Mouse (Mus musculus): ENCODE measurements around the gene Dusp16.

The Dusp16 gene

GRCm38 (mm10) chr6:134793046-134793806 lies 801 bp upstream of the Dusp16 start:
- DNase-seq (ENCODE audit: extremely low read depth, low read depth, low spot score), result no peak

- DNase-seq (ENCODE audit: extremely low read depth, low read depth, low spot score), result no peak
These were observed 940 bp downstream of the Dusp16 start for GRCm38 (mm10) chr6:134791251-134792118.

DNA sequence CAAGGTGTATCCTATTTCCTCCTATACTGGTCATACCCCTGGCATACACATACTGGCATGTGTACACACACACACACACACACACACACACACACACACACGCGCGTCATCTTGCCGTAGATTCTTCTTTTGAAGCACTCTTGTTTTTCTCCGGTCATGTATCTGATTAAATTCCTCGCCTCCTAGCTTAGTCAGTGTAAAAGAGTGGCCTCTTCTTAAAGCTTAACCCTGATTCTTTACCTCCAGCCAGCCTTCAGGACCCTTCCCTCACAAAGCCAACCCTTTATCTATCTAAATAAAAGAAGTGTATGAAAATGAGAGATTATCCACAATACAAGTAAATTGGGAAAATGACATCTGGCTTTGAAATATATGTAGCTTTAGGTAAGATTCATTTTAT lies 3.3 kb downstream of the Dusp16 start:
- no peak for DNase-seq (ENCODE audit: extremely low read depth, low read depth, low spot score)

GRCm38 (mm10) chr6:134786426-134786825 lies 6.0 kb downstream of the Dusp16 start:
- no peak for DNase-seq (ENCODE audit: extremely low read depth, low read depth, low spot score)

GRCm38 (mm10) chr6:134782900-134783299 lies 9.5 kb downstream of the Dusp16 start:
- no peak for DNase-seq (ENCODE audit: extremely low read depth, low read depth, low spot score)

GRCm38 (mm10) chr6:134781494-134781913 lies 10.9 kb downstream of the Dusp16 start:
- no peak for DNase-seq (ENCODE audit: extremely low read depth, low read depth, low spot score)

- no peak for DNase-seq (ENCODE audit: extremely low read depth, low read depth, low spot score)
These were observed 12.4 kb downstream of the Dusp16 start for GRCm38 (mm10) chr6:134780024-134780423.

DNA sequence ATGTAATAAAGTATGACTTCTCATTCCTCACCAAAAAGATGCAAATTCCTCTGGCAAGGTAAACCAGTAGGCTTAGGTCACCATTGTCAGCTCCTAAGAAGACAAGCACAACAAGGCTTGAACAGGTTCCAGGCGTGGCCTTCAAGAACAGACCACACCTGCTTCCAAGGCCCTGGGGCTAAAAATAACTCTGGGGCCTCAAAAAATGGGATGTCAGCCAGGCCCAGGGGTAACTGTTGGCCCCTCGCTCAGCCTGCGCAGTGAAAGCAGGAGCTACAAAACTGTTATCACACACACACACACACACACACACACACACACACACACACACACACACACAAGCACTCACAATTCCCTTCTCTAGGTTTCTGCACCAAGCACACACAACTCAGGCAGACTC lies 18.5 kb downstream of the Dusp16 start:
- DNase-seq (ENCODE audit: extremely low read depth, low read depth, low spot score), result no peak

- no peak for DNase-seq (ENCODE audit: extremely low read depth, low read depth, low spot score)
These were observed 19.0 kb downstream of the Dusp16 start for GRCm38 (mm10) chr6:134773292-134773893.

- no peak for DNase-seq (ENCODE audit: extremely low read depth, low read depth, low spot score)
These were observed 22.1 kb downstream of the Dusp16 start for GRCm38 (mm10) chr6:134770339-134770738.

GRCm38 (mm10) chr6:134764441-134765061 lies 27.9 kb downstream of the Dusp16 start:
- no peak for DNase-seq (ENCODE audit: extremely low read depth, low read depth, low spot score)

- DNase-seq (ENCODE audit: extremely low read depth, low read depth, low spot score), result no peak
These were observed 29.0 kb downstream of the Dusp16 start for GRCm38 (mm10) chr6:134763436-134763835.

DNA sequence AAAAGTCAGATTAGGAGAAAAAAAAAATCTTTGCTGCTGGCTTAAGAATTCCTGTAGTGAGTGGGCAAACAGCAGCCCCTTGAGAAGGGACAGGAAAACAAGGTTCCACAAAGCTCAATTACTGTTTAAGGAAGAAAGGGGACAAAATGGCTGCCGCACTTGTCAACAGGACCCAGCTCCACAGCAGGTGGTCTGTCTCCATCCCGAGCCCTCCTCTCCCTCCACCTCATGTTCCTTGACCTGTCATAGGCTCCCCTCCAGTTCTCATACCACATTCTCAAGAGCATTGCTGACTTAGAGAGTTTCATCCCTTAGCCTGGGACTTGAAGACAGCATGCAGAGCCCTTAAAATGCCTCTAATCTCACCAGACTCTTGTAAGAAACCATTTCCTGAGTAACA lies 30.6 kb downstream of the Dusp16 start:
- no peak for DNase-seq (ENCODE audit: extremely low read depth, low read depth, low spot score)

GRCm38 (mm10) chr6:134760926-134761544 lies 31.4 kb downstream of the Dusp16 start:
- no peak for DNase-seq (ENCODE audit: extremely low read depth, low read depth, low spot score)

GRCm38 (mm10) chr6:134756058-134756457 lies 36.4 kb downstream of the Dusp16 start:
- DNase-seq (ENCODE audit: extremely low read depth, low read depth, low spot score), result no peak

- no peak for DNase-seq (ENCODE audit: extremely low read depth, low read depth, low spot score)
These were observed 38.6 kb downstream of the Dusp16 start for GRCm38 (mm10) chr6:134753858-134754257.

DNA sequence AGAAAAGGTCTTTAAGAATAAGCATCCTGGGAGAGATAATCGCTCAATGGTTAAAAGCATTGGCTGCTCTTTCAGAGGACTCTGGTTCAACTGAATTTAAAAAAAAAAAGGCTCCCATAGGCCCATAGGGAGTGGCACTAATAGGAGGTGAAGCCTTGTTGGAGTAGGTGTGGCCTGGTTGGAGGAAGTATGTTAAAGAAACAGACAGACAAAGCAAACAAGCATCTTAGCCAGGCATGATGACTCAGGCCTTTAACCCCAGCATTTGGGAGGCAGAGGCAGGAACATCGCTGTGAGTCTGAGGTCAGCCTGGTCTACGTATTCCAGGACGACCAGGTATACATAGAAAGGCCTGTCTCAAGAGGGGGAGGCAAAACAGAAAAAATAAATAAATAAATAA lies 39.0 kb downstream of the Dusp16 start:
- DNase-seq (ENCODE audit: extremely low read depth, low read depth, low spot score), result no peak

DNA sequence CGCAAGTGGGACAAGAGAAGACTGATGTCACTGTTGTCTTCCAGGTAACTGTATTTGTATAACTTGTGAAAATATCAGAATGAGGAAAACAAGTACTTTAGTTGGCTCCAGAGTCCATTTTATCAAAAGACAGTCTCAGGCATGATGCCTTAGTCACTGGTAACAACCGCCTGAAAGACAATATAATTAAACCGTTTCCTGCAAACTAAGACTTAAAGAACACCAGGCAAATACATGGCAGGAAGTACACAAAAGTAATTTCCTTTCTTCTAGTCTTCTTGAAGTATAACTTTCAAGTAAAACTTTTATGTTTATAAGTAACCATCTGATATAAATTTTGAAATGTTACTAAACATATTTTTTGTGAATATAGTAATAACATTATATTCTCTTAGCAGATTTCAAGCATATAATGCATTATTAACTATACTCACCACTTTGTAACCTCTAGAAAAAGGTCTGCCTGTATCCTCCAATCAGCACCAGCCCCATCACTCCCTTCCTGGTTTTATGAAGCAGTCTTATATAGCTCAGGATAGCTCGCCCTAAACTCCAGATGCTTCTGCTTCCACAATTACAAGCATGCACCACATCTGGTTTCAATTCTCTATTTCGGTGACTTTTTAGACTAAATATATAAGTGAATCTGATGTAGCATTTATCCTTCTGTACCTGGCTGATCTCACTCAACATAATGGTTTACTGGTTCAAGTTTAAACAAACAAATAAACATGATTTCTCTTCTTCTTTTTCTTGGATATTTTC lies 40.4 kb downstream of the Dusp16 start:
- no peak for DNase-seq (ENCODE audit: extremely low read depth, low read depth, low spot score)

DNA sequence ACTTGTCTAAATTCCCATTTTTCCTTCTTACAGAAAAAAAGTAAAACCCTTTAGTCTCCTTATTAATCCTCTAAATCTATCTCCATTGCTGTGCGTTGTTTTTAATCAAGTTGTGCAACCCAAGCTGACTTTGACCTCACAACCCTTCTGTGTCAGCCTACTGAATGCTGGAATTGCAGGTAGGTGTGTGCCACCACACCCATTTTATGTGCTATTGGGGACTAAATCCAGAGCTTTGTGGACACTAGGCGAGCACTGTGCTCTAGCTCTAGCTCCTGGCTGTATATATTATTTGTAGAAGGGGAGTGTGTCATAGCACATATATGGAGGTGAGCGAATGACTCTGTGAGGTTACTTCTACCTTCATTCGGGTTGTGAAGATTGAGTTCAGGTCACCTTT lies 41.3 kb downstream of the Dusp16 start:
- no peak for DNase-seq (ENCODE audit: extremely low read depth, low read depth, low spot score)

GRCm38 (mm10) chr6:134748126-134748525 lies 44.3 kb downstream of the Dusp16 start:
- no peak for DNase-seq (ENCODE audit: extremely low read depth, low read depth, low spot score)

All from fat pad, adult 2 months (tissue).